Mouse (Mus musculus) MEL-GATA-1-ER (cell line): ENCODE results near the gene Khdc1b.
A peak's percentile ranks its signal among the peaks of the same experiment; 100 is the strongest.
"Not testable (repeated sequence)": the region's sequence is repeated elsewhere in the genome, so short reads cannot be mapped to it uniquely, and the experiment has no call there.

Experiments used
- DNase-seq: peaks from one replicate; pipeline ENCODE4 v3.0.0-alpha.2; 2012; ENCODE audit warnings: low read depth; ENCODE audit errors: extremely low read depth

Gene Khdc1b

DNA sequence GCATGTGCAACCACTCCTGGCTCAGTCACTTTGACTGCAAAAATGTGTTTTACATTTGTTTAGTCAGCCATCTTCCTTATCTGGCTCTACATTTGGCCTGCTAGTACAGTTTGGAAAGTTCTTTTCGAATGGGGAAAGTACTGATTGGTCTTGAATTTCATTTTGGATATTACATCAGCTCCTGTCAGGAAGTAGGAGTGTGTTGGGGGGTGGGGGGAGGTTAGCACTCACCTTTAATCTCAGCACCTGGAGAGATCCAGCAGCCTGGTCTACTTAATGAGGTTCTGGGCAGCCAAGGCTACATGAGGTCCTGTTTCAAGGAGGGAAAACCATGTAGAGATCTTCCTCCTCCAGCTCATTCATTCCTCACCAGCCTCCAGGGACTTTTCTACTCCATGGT lies at the start of gene Khdc1b:
TSS of gene Khdc1b (plus strand) at position 301 of the 400 bp plus-strand sequence.
- no peak for DNase-seq

GRCm38 (mm10) chr1:21335836-21336235 lies 47.5 kb upstream of the Khdc1b start:
- DNase-seq, result peak; percentile 91

DNA sequence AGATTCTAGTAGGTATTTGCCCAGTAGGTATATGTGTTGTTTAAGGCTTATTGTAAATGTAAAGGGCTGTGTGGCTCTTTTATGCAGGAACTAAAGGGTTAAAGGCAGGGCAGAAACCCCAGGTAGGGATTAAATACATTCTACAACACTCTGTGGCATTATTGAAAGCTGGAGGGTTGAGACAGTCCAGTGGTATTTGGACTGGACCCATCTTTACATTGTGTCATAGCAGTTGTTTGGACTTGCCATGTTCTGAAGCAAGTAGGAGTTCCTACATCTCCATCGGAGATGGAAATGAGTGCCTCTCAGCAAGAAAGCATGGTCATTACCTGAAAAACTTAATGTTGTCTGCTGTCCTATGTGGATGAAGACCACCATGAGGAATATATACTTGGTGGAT lies 42.6 kb upstream of the Khdc1b start:
- no peak for DNase-seq

DNA sequence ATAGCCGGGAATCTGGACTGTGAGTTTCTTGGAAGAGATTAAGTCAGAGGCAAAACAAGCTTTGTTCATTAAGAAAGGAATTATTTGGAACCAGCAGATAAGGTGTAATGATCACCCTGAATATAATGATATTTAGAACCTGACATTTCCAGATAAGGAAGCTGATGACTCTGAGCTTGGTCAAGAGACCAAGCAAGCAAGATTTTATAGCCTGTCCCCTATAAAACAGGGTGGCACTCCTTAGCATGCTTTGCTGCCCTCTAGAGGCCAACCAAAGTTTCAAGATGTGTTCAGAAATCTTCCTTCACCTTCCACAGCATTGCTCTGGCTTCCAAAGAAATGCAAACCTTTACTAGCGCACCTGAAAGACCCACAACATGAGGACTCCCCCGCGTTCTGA lies 39.1 kb upstream of the Khdc1b start:
- DNase-seq, result peak; percentile 81

GRCm38 (mm10) chr1:21344752-21345151 lies 38.6 kb upstream of the Khdc1b start:
- DNase-seq, result peak; percentile 49

GRCm38 (mm10) chr1:21349341-21349740 lies 34.0 kb upstream of the Khdc1b start, which contains the start of gene Khdc1a:
Khdc1a (plus strand) TSS chr1:21349641.
- DNase-seq, result no peak

DNA sequence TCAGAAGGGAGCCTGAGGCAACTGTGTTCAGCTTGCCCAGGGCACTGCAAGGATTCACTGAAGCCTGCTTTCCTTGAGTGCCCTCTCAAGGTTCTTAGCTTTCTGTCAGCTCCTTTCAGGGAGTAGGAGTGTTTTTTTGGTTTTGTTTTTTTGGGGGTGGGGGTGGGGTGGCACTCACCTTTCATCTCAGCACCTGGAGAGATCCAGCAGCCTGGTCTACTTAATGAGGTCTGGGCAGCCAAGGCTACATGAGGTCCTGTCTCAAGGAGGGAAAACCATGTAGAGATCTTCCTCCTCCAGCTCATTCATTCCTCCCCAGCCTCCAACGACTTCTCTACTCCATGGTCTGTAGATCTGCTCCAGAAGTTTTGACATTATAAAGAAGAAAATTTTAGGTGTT lies 15.3 kb upstream of the Khdc1b start, which contains the start of gene Khdc1c:
TSS of gene Khdc1c (plus strand) at position 301 of the 400 bp plus-strand sequence.
- DNase-seq, result not testable (repeated sequence)

- DNase-seq, result no peak
Measured at GRCm38 (mm10) chr1:21391138-21391671, 7.8 kb downstream of the Khdc1b start.

- no peak for DNase-seq
Measured at GRCm38 (mm10) chr1:21402804-21403203, 19.4 kb downstream of the Khdc1b start.

- no peak for DNase-seq
Measured at GRCm38 (mm10) chr1:21407266-21407665, 23.9 kb downstream of the Khdc1b start.

DNA sequence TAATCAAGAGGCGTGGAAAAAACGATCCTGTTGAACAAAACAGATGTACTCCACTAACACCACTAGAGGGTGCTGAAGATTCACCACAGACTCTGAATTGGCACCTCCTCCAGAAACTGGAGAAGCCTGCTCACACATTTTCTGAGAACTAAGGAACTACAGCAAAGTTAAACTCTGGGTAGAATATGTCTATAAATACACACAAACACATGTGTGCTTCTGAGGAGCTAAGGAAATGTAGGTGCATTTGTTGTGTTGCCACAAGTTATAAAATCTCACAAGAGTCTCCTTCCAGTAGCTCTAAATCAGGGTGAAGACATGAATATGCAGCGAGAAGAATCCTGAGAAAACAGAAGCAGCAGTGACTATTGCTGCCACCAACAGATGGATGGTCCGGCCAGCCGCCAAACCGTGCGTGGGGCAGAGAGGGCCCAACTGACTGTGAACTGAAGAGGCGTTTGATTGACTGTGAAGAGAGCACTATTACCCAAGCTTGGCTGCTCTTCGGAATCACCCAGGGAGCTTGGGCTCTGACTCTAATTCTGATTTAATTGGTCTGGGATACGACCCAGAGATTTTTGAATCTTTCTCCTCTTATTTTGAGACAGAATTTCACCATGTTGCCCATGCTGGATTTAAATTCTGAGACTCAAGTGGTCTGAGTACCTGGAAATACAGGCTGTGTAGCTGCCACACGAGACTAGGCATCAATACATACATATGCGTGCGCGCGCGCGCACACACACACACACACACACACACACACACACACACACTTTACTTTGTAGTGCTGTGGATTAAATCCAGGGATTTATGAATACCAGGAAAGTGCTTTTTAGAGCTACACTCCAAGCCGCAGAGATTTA lies 28.2 kb downstream of the Khdc1b start:
- DNase-seq, result peak; percentile 22

GRCm38 (mm10) chr1:21412197-21412555 lies 28.8 kb downstream of the Khdc1b start:
- no peak for DNase-seq

- no peak for DNase-seq
Measured at GRCm38 (mm10) chr1:21419370-21419769, 36.0 kb downstream of the Khdc1b start.

DNA sequence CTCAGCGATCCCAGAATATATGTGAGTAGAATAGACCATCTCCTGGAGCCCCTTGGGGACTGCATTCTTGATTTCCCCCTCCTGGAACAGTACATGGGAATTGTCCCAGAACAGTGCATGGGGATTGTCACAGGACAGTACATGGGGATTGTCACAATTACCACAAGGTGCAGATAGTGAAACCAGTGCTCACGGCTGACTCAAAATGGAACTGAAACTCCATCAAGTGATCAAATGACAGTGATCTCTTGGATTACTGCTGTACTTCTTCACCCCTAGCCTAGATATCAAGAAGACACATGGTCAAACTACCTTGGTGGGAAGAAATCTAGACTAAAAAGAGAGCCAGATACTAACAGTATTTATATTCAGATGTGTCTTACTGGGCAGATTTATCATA lies 42.3 kb downstream of the Khdc1b start:
- DNase-seq, result no peak

DNA sequence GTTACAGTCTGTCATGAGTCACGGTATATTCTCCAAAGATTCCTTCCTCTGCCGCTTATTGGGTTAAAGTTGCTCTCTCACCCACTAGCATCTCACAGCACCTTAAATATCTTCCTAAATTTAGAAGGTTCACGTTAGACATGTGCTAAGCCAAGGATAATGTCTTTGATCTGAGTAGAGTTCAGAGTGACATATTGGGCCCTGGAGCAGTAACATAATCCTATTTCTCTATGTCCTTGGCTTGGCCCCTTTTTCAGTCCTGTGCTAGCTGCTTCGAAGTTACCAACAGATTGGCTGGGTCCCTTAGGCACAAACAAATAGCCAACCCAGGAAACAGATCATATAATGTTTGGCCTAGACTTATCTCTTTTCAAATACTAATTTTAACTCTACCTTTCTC lies 44.7 kb downstream of the Khdc1b start:
- DNase-seq, result no peak

DNA sequence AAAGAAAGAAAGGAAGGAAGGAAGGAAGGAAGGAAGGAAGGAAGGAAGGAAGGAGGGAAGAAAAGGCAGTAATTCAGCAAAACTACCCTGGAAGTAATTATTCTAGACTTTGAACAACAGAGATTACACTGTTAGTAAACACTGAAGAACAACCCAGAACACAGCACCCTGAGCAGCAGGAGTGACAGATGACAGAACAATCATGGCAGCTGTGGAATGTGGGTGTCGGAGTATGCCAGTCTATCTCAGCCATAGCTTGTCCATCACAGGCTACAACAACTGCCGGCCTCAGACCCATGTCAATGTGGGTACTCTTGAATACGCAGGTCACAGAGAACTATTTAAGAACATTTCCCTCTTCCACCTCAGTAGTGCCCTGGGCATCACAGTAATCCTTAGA lies 48.3 kb downstream of the Khdc1b start:
- DNase-seq, result no peak

- no peak for DNase-seq
Measured at GRCm38 (mm10) chr1:21434853-21435252, 51.5 kb downstream of the Khdc1b start.
